Mouse (Mus musculus): ENCODE measurements around the gene Blmh. TPM values are rescaled to one million over a fixed set of nuclear protein-coding genes. Genes with fewer than 3 reads are reported as not detected.
A peak's percentile ranks its signal among the peaks of the same experiment; 100 is the strongest.

Blmh gene
- polyA plus RNA-seq, 1 experiment from 2014 or later = 134 TPM

DNA sequence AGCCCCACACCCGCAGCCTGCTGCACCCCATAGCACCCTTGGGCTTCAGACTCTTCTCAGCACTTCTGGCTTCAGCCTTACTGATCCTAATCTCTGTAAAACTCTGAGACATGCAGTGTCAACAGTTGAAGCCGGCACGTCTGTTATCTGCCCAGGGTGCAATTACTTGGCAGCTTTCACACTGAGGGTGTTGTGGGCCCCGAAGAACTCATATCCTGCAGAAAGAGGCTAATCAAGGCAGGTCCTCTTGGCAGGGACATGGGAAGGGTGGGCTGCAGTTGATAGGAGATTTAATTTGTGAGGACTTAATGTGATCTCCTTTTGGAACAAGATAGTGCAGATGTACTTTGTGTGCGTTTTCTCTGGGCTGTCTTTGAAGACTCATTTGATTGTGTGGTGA lies 59.0 kb downstream of the Blmh start:
- H3K36me3 ChIP-seq = peaks cover 30% of the 10 kb centered on the region

DNA sequence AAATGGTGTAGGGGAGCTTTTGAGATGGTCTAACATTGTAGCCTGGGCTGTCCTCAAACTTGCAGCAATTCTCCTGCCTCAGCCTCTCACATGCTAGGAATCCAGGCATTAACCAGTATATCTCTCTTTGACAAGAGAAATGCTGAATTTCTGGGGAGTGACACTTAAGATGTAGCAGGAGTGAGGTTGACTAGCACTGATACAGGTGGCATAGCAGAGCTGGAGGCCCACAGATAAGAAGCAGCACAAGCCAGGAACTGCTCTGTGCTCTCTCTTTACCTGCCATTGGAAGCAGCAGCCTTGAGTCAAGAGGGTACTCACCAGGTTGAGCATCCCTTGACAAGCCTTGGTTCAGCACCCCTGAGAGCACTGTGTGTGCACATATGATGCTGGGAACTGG lies 59.6 kb downstream of the Blmh start:
- no peaks in the 10 kb centered on the region for H3K4me1 ChIP-seq
- H3K4me3 ChIP-seq = no peak overlapping the region
- H3K9me3 ChIP-seq = no peaks in the 10 kb centered on the region
- no peak overlapping the region for H3K4me2 ChIP-seq (replicated peaks)
- H3K9ac ChIP-seq (replicated peaks) = no peak overlapping the region
- no peak for ATAC-seq (replicated peaks)
- peaks cover 25% of the 10 kb centered on the region for H3K36me3 ChIP-seq
- H3K27me3 ChIP-seq = no peaks in the 10 kb centered on the region
- H3K27ac ChIP-seq (replicated peaks) = no peak overlapping the region

More for the DNA sequence above, 59.0 kb downstream of the Blmh start:
- Histone ChIP-seq H3K27me3 (no peaks in the 10 kb centered on the region), H3K4me3 (no peak overlapping the region), H3K27ac (replicated peaks) (no peak overlapping the region), H3K9ac (replicated peaks) (no peak overlapping the region), H3K9me3 (no peaks in the 10 kb centered on the region), H3K4me2 (replicated peaks) (no peak overlapping the region), H3K4me1 (no peaks in the 10 kb centered on the region)
- WGBS = 92% methylated on average over 5 of the region's 5 CpGs
- no peak for ATAC-seq (replicated peaks)

DNA sequence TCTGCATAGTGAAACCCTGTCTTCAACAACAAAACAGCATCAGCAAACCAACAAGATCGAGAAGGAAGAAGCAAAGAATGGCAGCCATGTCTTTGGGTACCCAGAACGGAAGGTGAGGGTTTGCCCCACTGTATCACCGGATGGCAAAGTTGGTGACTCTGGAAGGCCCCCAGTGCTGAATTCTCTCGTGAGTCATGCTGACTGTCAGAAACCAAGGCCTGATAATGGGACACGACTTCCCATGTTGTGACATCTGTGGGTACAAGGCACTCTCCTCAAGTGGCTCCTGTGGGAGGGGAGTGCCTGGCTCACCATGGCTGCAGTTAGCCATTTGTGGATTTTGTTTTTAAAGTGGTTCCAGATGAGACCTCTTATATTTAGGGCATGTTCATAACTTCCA lies 66.2 kb downstream of the Blmh start:
- no peaks in the 10 kb centered on the region for H3K27me3 ChIP-seq
- no peak overlapping the region for H3K9ac ChIP-seq (replicated peaks)
- no peak for ATAC-seq (replicated peaks)
- H3K4me1 ChIP-seq = no peaks in the 10 kb centered on the region
- H3K9me3 ChIP-seq = no peaks in the 10 kb centered on the region
- no peak overlapping the region for H3K4me2 ChIP-seq (replicated peaks)
- H3K36me3 ChIP-seq = peaks cover 18% of the 10 kb centered on the region
- no peak overlapping the region for H3K4me3 ChIP-seq
- H3K27ac ChIP-seq (replicated peaks) = no peak overlapping the region
- WGBS = 76% methylated on average over 5 of the region's 5 CpGs

DNA sequence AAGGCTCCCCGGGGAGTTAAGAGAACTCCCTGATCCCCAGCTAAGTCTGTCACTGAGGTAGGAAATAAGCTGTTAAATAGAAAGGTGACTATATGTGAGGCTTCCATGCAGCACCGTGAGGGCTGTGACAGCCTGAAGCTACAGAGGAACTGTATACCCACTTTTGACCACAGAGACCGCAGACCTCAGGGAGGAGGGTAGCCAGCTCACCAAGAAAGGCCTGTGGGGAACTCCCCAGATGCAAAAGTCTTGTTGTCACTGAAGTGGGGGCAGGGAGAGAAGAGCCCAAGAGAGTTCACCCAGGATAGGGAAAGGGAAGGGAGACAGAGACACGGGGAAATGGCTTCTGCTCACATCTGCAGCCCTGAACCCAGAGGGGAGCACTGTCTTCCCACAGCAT lies 68.3 kb downstream of the Blmh start:
- Histone ChIP-seq H3K27me3 (peaks cover 13% of the 10 kb centered on the region; the same call in 1 of the 2 replicates), H3K4me1 (peaks cover 14% of the 10 kb centered on the region), H3K9me3 (no peaks in the 10 kb centered on the region), H3K4me2 (replicated peaks) (no peak overlapping the region), H3K36me3 (peaks cover under 1% of the 10 kb centered on the region; the same call in 1 of the 2 replicates), H3K4me3 (no peak overlapping the region), H3K9ac (replicated peaks) (no peak overlapping the region), H3K27ac (replicated peaks) (no peak overlapping the region)
- 37% methylated on average over 4 of the region's 4 CpGs for WGBS
- ATAC-seq (replicated peaks) = no peak

DNA sequence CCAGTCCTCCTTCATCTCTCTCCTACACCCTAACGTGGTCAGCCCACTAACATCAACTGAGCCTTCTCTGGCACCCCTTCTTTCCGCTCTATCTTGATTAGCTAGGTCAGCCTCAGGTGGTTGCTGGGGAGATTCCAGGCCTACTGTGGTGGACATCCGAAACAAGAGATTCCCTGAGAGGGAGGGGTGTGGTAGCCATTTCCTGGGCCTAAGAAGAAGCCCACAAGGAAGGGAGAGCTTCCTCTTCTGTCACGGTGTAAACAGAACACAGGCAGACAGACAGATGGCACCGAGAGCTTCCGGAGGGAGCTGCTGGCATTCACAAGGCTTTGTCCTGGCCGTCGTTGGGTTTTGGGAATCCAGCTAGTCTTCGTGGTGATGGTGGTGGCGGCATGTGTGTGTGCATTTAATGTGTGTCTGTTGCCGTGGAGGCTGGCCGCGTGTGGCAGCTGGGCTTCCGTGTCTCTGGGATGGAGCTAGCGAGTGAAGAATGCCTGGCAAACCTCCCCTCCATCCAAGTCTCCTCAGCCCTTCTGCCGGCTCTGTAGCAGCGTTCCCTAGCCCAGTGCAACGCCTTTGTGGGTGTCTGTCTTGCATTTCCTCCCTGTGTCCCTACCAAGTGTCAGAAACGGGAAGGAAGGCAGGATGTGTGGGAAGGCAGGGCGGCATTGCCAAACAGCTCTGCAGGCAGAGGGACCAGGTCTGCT lies 71.5 kb downstream of the Blmh start:
- H3K36me3 ChIP-seq = no peaks in the 10 kb centered on the region
- 55% methylated on average over 20 of the region's 20 CpGs for WGBS
- H3K9ac ChIP-seq (replicated peaks) = no peak overlapping the region
- peaks cover 44% of the 10 kb centered on the region for H3K27me3 ChIP-seq
- no peaks in the 10 kb centered on the region for H3K9me3 ChIP-seq
- no peak overlapping the region for H3K4me3 ChIP-seq
- H3K4me2 ChIP-seq (replicated peaks) = no peak overlapping the region
- H3K27ac ChIP-seq (replicated peaks) = no peak overlapping the region
- H3K4me1 ChIP-seq = peaks cover 25% of the 10 kb centered on the region
- no peak for ATAC-seq (replicated peaks)

DNA sequence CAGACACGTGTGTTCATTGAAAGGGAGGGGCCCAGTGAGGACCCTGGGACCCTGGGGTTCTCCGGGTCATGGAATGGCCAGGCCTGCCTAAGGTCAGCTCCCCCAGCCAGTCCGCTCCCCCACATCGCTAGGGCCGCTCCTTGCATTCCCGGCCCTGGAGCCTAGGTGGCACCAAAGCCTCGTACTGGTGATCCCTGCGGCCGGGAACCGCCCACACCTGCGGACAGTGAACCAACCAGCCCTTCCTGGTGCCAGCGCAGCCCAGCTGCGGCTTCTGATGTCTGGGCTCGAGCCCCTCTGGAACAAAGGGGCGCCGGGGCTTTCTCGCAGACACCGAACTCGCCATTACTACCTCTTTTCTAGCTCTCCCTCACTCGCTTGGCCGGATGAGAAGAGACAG lies 72.7 kb downstream of the Blmh start:
- Histone ChIP-seq H3K4me3 (peak overlapping the region; percentile 57), H3K27me3 (peaks cover 51% of the 10 kb centered on the region), H3K36me3 (no peaks in the 10 kb centered on the region), H3K9ac (replicated peaks) (peak overlapping the region; percentile 61), H3K9me3 (no peaks in the 10 kb centered on the region), H3K4me1 (peaks cover 25% of the 10 kb centered on the region), H3K27ac (replicated peaks) (no peak overlapping the region), H3K4me2 (replicated peaks) (peak overlapping the region; percentile 98)
- WGBS = under 1% methylated on average over 21 of the region's 21 CpGs
- ATAC-seq (replicated peaks) = peak; percentile 60; the same call in 1 of the 2 replicates

DNA sequence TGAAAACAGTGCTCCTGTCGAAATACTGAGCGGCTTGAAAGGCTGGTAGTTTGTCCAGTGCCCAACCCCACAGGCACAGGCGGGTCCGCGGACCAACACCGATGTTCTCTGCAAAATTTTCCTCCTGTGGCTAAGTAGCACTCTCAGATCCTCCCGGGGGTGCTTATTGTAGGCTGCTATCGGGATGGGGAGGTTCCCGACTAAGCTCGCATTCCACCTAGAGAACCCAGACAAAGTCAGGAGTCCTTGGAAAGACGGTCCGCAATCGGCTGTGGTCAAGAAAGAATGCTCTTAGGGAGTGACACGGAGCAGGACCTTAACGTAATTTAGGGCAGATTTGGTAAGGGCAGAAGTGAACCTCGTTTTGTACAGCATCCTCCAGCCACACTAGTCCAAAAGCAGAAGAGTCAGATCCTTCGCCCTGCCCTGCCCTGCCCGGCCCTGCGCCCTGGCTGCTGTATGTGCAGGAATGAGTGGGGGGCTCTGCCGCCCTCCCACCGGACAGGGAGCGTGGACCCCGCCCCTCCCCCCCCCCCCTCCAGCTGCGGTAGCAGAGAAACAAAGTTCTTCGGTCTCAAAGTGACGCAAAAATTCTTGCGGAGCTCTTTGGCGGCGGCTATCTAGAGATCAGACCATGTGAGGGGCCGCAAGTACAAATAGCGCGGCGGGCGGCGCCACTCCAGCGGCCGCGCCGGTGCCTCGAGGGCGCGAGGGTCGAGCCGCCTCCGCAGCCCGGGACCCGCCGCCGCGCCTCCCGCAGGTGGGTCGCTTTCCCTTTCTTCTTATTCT lies 73.5 kb downstream of the Blmh start, which contains the start of gene Slc6a4:
Gene Slc6a4 (plus strand): TSS at position 688 of the 789 bp plus-strand sequence.
- ATAC-seq (replicated peaks) = no peak
- Histone ChIP-seq H3K4me3 (peak within 1 kb of the TSS; percentile 57), H3K27ac (replicated peaks) (no peak within 1 kb of the TSS), H3K4me2 (replicated peaks) (peak within 1 kb of the TSS; percentile 98), H3K4me1 (peaks cover 25% of the 10 kb centered on the region), H3K27me3 (peaks cover 53% of the 10 kb centered on the region), H3K9me3 (no peaks in the 10 kb centered on the region), H3K9ac (replicated peaks) (peak within 1 kb of the TSS; percentile 61), H3K36me3 (no peaks in the 10 kb centered on the region)
- 0% methylated on average over 51 of the region's 52 CpGs for WGBS

DNA sequence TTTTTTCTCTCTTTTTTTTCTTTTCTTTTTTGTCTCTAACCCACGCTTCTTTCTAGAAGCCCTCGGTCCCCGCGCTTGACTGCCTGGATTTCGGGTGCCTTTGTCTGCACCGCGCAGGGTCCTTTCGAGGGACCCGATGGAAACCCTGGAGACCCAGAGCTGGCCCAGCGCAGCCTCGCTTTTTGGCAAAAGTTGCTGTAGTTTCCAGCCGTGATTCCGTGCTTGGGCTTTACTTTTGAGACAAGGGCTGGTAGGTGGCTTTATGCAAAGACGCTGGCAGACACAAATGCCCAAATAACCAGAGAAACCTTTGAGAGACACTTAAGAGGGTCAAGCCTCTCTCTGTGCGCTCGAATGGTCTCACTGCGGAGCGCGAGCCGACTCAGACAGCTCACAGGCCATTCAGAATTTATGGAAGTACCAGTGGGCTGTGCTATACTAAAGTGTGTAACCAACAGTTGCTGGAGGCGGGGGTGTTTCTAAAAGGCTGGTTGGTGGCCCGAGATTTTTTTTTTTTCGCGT lies 74.2 kb downstream of the Blmh start:
- WGBS = 7% methylated on average over 24 of the region's 24 CpGs
- H3K27me3 ChIP-seq = peaks cover 53% of the 10 kb centered on the region
- peak overlapping the region; percentile 98 for H3K4me2 ChIP-seq (replicated peaks)
- no peak for ATAC-seq (replicated peaks)
- no peaks in the 10 kb centered on the region for H3K9me3 ChIP-seq
- no peak overlapping the region for H3K27ac ChIP-seq (replicated peaks)
- H3K4me3 ChIP-seq = peak overlapping the region; percentile 57
- no peak overlapping the region for H3K9ac ChIP-seq (replicated peaks)
- H3K36me3 ChIP-seq = no peaks in the 10 kb centered on the region
- H3K4me1 ChIP-seq = peaks cover 25% of the 10 kb centered on the region

DNA sequence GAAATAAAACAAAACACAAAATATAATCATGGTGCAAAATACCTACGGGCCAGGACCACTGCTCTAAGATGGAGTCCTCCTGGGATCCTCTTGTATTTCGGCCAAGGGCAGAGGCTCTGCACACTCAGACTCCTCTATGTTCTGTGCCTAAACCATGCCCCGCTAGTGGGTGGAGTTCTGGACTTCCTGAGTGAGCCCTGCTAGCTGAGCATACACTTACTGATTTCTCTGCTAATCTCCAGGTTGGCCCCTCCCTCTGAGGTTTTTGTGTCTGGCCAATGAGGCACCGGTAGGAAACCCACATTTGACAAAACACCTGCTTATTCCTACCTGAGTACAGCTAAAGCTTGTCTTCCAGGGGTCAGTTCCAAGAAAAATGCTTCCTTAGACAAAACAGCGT lies 76.1 kb downstream of the Blmh start:
- Histone ChIP-seq H3K36me3 (no peaks in the 10 kb centered on the region), H3K4me3 (no peak overlapping the region), H3K4me1 (peaks cover 25% of the 10 kb centered on the region), H3K27ac (replicated peaks) (no peak overlapping the region), H3K9ac (replicated peaks) (no peak overlapping the region), H3K9me3 (no peaks in the 10 kb centered on the region), H3K4me2 (replicated peaks) (no peak overlapping the region), H3K27me3 (peaks cover 53% of the 10 kb centered on the region)
- 60% methylated on average over 5 of the region's 5 CpGs for WGBS
- ATAC-seq (replicated peaks) = no peak

DNA sequence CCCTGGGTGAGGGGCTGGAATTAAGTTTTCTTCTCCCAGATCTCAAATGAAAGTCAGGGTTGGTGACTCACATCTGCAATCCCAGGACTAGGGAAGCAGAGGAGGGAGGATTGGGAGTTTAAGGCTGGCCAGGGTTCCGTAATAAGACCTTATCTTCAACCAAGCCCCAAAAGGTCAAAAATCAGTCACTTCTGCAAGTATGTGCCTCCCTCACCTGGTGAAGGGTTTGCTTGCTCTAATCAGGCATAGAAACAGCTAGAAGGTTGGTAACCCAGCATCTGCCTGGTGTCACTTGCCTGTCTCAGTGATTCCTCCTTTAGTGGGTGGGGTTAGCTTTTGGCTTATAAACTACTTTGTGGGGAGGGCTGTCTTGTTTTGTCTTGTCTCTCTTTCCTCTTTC lies 77.8 kb downstream of the Blmh start:
- Histone ChIP-seq H3K36me3 (no peaks in the 10 kb centered on the region), H3K4me2 (replicated peaks) (no peak overlapping the region), H3K27ac (replicated peaks) (no peak overlapping the region), H3K9ac (replicated peaks) (no peak overlapping the region), H3K4me1 (peaks cover 16% of the 10 kb centered on the region), H3K9me3 (no peaks in the 10 kb centered on the region), H3K4me3 (no peak overlapping the region), H3K27me3 (peaks cover 43% of the 10 kb centered on the region)
- no peak for ATAC-seq (replicated peaks)
- WGBS = 77% methylated on average over 1 of the region's 1 CpGs

DNA sequence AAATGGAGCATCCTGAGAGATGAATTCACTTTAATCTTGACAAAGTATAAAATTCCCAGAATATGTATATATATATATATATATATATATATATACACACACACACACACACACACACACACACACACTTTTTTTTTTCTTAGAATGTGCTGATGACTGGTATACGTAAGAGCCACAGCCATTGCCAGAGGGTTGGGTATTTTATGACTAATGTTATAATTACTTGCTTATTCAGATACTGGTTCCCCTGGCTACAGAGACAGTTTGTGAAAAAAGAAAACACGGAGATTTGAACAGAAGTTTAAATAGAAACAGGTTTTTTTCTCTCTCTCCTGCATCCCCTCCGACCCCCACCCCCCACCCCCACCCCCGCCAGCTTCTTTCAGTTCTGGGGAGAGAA lies 81.3 kb downstream of the Blmh start:
- no peak for ATAC-seq (replicated peaks)
- H3K4me2 ChIP-seq (replicated peaks) = no peak overlapping the region

DNA sequence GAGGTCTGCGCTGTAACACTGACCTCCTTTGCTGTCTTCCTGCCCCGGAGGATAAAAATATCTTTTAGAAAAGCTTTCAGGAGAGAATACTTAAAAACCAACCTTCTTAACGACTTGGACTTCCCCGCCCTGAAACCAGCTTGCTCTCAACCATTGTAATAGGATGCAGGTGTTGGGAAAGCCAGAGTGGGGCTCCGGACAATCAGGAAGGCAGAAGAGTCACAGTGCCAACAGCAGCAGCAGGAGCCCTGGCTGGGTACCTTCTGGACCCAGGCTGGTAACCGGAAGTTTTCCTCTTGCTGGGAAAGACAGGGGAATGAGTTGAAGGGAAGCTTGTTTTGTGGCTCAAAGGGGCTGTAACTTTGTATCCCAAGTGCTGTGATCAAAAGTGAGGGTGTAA lies 82.0 kb downstream of the Blmh start:
- Histone ChIP-seq H3K4me2 (replicated peaks) (no peak overlapping the region), H3K4me1 (no peaks in the 10 kb centered on the region), H3K9me3 (no peaks in the 10 kb centered on the region), H3K27ac (replicated peaks) (no peak overlapping the region), H3K36me3 (no peaks in the 10 kb centered on the region), H3K4me3 (no peak overlapping the region), H3K9ac (replicated peaks) (no peak overlapping the region), H3K27me3 (peaks cover 4% of the 10 kb centered on the region; the same call in 1 of the 2 replicates)
- 59% methylated on average over 6 of the region's 6 CpGs for WGBS
- ATAC-seq (replicated peaks) = no peak

More for the DNA sequence above, 81.3 kb downstream of the Blmh start:
- H3K9me3 ChIP-seq = no peaks in the 10 kb centered on the region
- 68% methylated on average over 4 of the region's 4 CpGs for WGBS
- no peak overlapping the region for H3K4me3 ChIP-seq
- no peaks in the 10 kb centered on the region for H3K4me1 ChIP-seq
- H3K27ac ChIP-seq (replicated peaks) = no peak overlapping the region
- H3K27me3 ChIP-seq = peaks cover 11% of the 10 kb centered on the region; the same call in 1 of the 2 replicates
- no peaks in the 10 kb centered on the region for H3K36me3 ChIP-seq
- H3K9ac ChIP-seq (replicated peaks) = no peak overlapping the region

All from forebrain, embryonic 15.5 days (tissue).